Mouse (Mus musculus) neural tube, embryonic 14.5 days (tissue): ENCODE results near the gene Rbm14. TPM values are rescaled to one million over a fixed set of nuclear protein-coding genes. Genes with fewer than 3 reads are reported as not detected.

ENCODE experiments used
- ATAC-seq: fragments of 200-750 bp; cut with Nextera tagmentation; 2 replicates; pipeline ENCODE4 v1.8.0; 2017; ENCODE audit warnings: low read depth, mild to moderate bottlenecking, moderate TSS enrichment, moderate library complexity
- H3K27ac ChIP-seq: fragments of 300-500 bp; sonication (generic); 2 replicates; pipeline ENCODE4 v1.5.1; 2014; ENCODE audit warnings: low read depth, mild to moderate bottlenecking, control low read depth, low read length, moderate library complexity, mixed read lengths
- H3K27me3 ChIP-seq: fragments of 300-500 bp; sonication (generic); 2 replicates; pipeline ENCODE4 v1.6.1; 2014; ENCODE audit warnings: low read length; ENCODE audit not compliant: control insufficient read depth, insufficient read depth
- H3K36me3 ChIP-seq: fragments of 300-500 bp; sonication (generic); 2 replicates; pipeline ENCODE4 v1.6.1; 2014; ENCODE audit warnings: low read length, mixed read lengths; ENCODE audit not compliant: control insufficient read depth, insufficient read depth
- H3K4me1 ChIP-seq: fragments of 300-500 bp; sonication (generic); 2 replicates; pipeline ENCODE4 v1.6.1; 2014; ENCODE audit warnings: low read length; ENCODE audit not compliant: control insufficient read depth, insufficient read depth
- H3K4me2 ChIP-seq: fragments of 300-500 bp; sonication (generic); 2 replicates; pipeline ENCODE4 v1.6.1; 2014; ENCODE audit warnings: mild to moderate bottlenecking, low read depth, low read length, control low read depth
- H3K4me3 ChIP-seq: fragments of 300-500 bp; sonication (generic); 2 replicates; pipeline ENCODE4 v1.5.1; 2014; ENCODE audit warnings: low read depth, low read length, control low read depth, mixed read lengths
- H3K9ac ChIP-seq: fragments of 300-500 bp; sonication (generic); replicated peaks from 2 replicates; pipeline ENCODE4 v1.6.1; 2014; ENCODE audit warnings: low read depth, mild to moderate bottlenecking, control low read depth, low read length, mixed read lengths
- H3K9me3 ChIP-seq: fragments of 300-500 bp; sonication (generic); 2 replicates; pipeline ENCODE4 v1.6.1; 2016; ENCODE audit warnings: low read length; ENCODE audit not compliant: control insufficient read depth
- WGBS: fragments of 180-500 bp; shearing (Covaris S2); extraction: QIAGEN DNeasy Blood & Tissue Kit; methylation state at CpG from one replicate; pipeline ENCODE4 v1.1.7; 2014; 5-methylcytosine and 5-hydroxymethylcytosine counted together
- polyA plus RNA-seq: library from polyadenylated mRNA; unstranded; fragments of >200 nt; fragmentation: Nextera tagmentation; extraction: Ambion mirVana; gene quantifications from 2 replicates; pipeline ENCODE4 v1.2.1, GENCODE M21; 2014

Gene Rbm14
- polyA plus RNA-seq, 1 experiment from 2014 or later = 54.6 TPM

DNA sequence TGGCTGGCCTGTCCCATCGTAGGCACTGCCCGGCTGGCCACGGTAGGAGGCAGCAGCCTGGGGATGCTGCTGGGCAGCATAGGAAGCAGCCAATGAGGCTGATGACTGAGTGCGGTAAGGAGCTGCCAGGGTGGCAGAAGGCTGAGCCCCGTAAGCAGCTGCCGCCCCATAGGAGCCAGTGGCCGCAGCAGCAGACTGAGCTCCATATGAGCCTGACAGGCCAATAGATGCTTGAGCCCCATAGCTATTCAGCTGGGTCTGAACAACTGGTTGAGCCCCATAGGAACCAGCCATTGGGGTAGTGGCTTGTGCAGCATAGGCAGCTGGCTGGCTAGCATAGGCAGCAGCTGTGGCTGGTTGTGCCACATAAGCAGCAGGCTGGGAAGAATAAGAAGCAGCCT, 8.7 kb downstream of the Rbm14 start:
- WGBS = 87% methylated on average over 7 of the region's 7 CpGs
- no peak overlapping the region for H3K4me3 ChIP-seq
- H3K9me3 ChIP-seq = no peaks in the 10 kb centered on the region
- peaks cover 31% of the 10 kb centered on the region for H3K36me3 ChIP-seq
- ATAC-seq = no peak
- H3K4me2 ChIP-seq = no peak overlapping the region
- H3K27ac ChIP-seq = no peak overlapping the region
- no peaks in the 10 kb centered on the region for H3K27me3 ChIP-seq
- H3K9ac ChIP-seq = no peak overlapping the region
- no peaks in the 10 kb centered on the region for H3K4me1 ChIP-seq

DNA sequence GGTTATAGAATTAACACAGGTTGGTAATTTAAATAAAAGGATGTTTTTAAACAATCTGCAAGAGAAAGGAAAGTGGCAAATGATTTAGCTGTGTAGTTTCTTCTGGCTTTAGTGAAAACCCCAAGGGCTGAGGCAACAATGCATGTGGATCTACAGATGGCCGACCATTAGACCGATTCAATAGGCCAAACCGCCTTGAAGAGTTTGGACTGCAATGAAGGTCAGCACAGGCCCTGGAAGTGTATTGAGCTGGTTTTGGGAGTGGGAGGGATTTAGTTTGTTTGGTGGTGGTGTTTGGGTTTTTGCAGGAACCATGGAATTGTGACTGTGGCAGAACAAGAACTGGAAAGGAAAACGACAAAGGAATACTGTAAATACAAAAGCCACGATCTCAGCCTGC, 12.4 kb downstream of the Rbm14 start:
- 94% methylated on average over 5 of the region's 5 CpGs for WGBS
- Histone ChIP-seq H3K9ac (no peak overlapping the region), H3K36me3 (peaks cover 31% of the 10 kb centered on the region), H3K4me2 (no peak overlapping the region), H3K4me3 (no peak overlapping the region), H3K9me3 (no peaks in the 10 kb centered on the region), H3K4me1 (peaks cover 3% of the 10 kb centered on the region; the same call in 1 of the 2 replicates), H3K27me3 (no peaks in the 10 kb centered on the region), H3K27ac (no peak overlapping the region)
- no peak for ATAC-seq

- H3K9me3 ChIP-seq = no peaks in the 10 kb centered on the region
- no peak overlapping the region for H3K27ac ChIP-seq
- peaks cover 26% of the 10 kb centered on the region for H3K36me3 ChIP-seq
- no peak overlapping the region for H3K4me3 ChIP-seq
- no peak overlapping the region for H3K4me2 ChIP-seq
- no peak overlapping the region for H3K9ac ChIP-seq
- WGBS = 98% methylated on average over 2 of the region's 2 CpGs
- no peaks in the 10 kb centered on the region for H3K27me3 ChIP-seq
- ATAC-seq = no peak
- H3K4me1 ChIP-seq = peaks cover 4% of the 10 kb centered on the region; the same call in 1 of the 2 replicates
Observed at GRCm38 (mm10) chr19:4797846-4798245, 13.6 kb downstream of the Rbm14 start.

DNA sequence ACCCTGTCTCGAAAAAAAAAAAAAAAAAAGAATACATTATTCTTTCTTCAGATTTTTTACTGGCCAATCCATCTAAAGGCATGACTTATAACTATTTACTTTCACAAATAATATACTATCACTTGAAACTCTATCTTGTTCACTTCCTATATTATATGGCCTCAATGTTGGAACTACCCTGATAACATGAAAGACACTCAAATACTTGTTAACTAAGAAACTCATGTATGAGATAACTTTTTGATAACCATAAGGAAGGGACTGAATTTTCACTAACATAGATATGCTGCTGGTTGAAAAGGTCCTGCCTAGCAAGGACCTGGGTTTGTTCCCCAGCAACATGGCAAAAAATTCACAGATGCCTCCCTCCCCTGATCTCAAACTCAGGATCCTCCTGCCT, 15.5 kb downstream of the Rbm14 start:
- no peaks in the 10 kb centered on the region for H3K9me3 ChIP-seq
- peaks cover 17% of the 10 kb centered on the region for H3K4me1 ChIP-seq
- peaks cover 17% of the 10 kb centered on the region for H3K36me3 ChIP-seq
- H3K9ac ChIP-seq = no peak overlapping the region
- ATAC-seq = no peak
- no peaks in the 10 kb centered on the region for H3K27me3 ChIP-seq
- no peak overlapping the region for H3K4me2 ChIP-seq
- H3K27ac ChIP-seq = no peak overlapping the region
- WGBS = 83% methylated on average over 1 of the region's 1 CpGs
- H3K4me3 ChIP-seq = no peak overlapping the region

- ATAC-seq = peak; percentile 98
- peak within 1 kb of the TSS; percentile 70 for H3K4me3 ChIP-seq
- no peaks in the 10 kb centered on the region for H3K27me3 ChIP-seq
- under 1% methylated on average over 31 of the region's 31 CpGs for WGBS
- no peaks in the 10 kb centered on the region for H3K9me3 ChIP-seq
- peak within 1 kb of the TSS; percentile 82 for H3K27ac ChIP-seq
- peak within 1 kb of the TSS; percentile 64 for H3K9ac ChIP-seq
- peaks cover 35% of the 10 kb centered on the region for H3K4me1 ChIP-seq
- peak within 1 kb of the TSS; percentile 63 for H3K4me2 ChIP-seq
- peaks cover 13% of the 10 kb centered on the region for H3K36me3 ChIP-seq
Observed at GRCm38 (mm10) chr19:4793831-4794422, 17.5 kb downstream of the Rbm14 start, which contains the start of gene Rbm4. Rbm4 (minus strand) TSS chr19:4793901.

- Histone ChIP-seq H3K4me3 (peak overlapping the region; percentile 70), H3K27me3 (no peaks in the 10 kb centered on the region), H3K4me1 (peaks cover 40% of the 10 kb centered on the region), H3K27ac (peak overlapping the region; percentile 82), H3K4me2 (peak overlapping the region; percentile 63), H3K9ac (peak overlapping the region; percentile 64), H3K9me3 (no peaks in the 10 kb centered on the region), H3K36me3 (peaks cover 16% of the 10 kb centered on the region)
- 2% methylated on average over 16 of the region's 16 CpGs for WGBS
- peak; percentile 42; the same call in 1 of the 2 replicates for ATAC-seq
Observed at GRCm38 (mm10) chr19:4793281-4793830, 18.1 kb downstream of the Rbm14 start.

DNA sequence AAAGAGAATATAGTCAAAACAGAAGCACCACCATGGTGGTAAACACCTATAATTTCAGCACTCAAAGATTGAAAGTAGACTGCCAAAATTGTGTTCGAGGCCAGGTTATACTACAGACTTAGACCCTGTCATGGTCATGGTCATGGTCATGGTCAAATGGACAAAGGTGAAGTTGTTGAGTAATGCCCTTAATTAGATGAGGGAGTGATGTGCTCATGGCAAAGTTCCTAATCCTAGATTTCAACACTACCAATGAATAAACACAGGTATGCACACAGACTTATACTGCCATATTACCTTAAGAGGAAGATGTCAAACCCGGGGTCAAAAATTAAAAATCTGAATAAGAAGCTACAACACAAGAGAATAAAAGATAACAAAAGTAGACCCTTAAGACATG, 25.1 kb downstream of the Rbm14 start:
- WGBS = 96% methylated on average over 2 of the region's 2 CpGs
- H3K9ac ChIP-seq = no peak overlapping the region
- no peak overlapping the region for H3K4me2 ChIP-seq
- H3K4me3 ChIP-seq = no peak overlapping the region
- peaks cover 57% of the 10 kb centered on the region for H3K36me3 ChIP-seq
- no peak for ATAC-seq
- no peak overlapping the region for H3K27ac ChIP-seq
- peaks cover 44% of the 10 kb centered on the region for H3K4me1 ChIP-seq
- H3K9me3 ChIP-seq = no peaks in the 10 kb centered on the region
- no peaks in the 10 kb centered on the region for H3K27me3 ChIP-seq

DNA sequence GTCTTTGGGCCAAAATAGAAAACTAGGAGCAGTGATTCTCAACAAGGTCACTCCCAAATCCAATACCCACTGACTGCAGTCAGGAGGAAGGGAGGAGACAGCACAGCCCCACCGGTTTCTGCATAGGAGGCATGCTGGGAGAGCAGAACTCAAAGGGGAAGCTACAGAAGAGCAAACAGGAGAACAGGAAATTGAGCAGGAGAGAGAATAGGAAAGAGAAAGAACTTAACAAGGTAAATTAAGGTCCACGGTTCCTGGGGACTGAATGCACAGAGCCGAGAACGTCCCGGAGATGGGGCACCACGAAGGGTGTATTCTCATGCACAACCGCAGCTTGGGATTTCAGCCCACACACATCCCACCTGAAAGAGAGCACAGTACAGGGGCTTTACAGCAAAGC, 26.2 kb downstream of the Rbm14 start:
- H3K9ac ChIP-seq = no peak overlapping the region
- H3K27me3 ChIP-seq = no peaks in the 10 kb centered on the region
- no peak overlapping the region for H3K27ac ChIP-seq
- 93% methylated on average over 7 of the region's 7 CpGs for WGBS
- no peak overlapping the region for H3K4me3 ChIP-seq
- H3K9me3 ChIP-seq = no peaks in the 10 kb centered on the region
- no peak overlapping the region for H3K4me2 ChIP-seq
- peaks cover 50% of the 10 kb centered on the region for H3K36me3 ChIP-seq
- H3K4me1 ChIP-seq = peaks cover 33% of the 10 kb centered on the region
- ATAC-seq = no peak

DNA sequence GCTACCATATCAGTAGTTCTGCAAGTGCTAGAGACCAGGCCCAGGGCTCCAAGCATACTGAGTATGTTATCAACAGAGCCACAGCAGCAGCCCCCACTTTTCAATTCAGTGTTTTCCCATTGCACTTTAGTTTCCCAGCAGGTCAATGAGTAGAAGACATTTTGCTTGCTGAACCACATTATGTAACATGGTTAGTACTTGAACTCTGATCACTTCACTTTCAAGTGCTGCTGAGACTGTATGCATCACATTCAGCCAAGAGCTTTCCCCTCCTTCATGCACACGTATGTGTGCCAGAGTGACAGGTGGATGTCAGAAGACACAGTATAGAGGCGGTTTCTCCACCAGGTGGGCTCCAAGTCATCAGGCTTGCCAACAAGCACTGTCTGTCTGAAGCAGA, 28.5 kb downstream of the Rbm14 start:
- no peak overlapping the region for H3K4me2 ChIP-seq
- no peak for ATAC-seq
- peaks cover 16% of the 10 kb centered on the region for H3K4me1 ChIP-seq
- no peaks in the 10 kb centered on the region for H3K9me3 ChIP-seq
- no peak overlapping the region for H3K4me3 ChIP-seq
- peaks cover 42% of the 10 kb centered on the region for H3K36me3 ChIP-seq
- no peaks in the 10 kb centered on the region for H3K27me3 ChIP-seq
- 94% methylated on average over 2 of the region's 2 CpGs for WGBS
- no peak overlapping the region for H3K9ac ChIP-seq
- H3K27ac ChIP-seq = no peak overlapping the region
